Mouse (Mus musculus) liver, embryonic 15.5 days (tissue): ENCODE results near the gene Isyna1. TPM values are rescaled to one million over a fixed set of nuclear protein-coding genes. Genes with fewer than 3 reads are reported as not detected.

Source experiments
- ATAC-seq: fragments of 200-750 bp; cut with Nextera tagmentation; 2 replicates; pipeline ENCODE4 v1.8.0; 2017; ENCODE audit warnings: moderate number of reproducible peaks, mild to moderate bottlenecking, moderate library complexity; ENCODE audit not compliant: insufficient read depth
- H3K27ac ChIP-seq: fragments of 300-500 bp; sonication (generic); replicated peaks from 2 replicates; pipeline ENCODE4 v1.5.1; 2015; ENCODE audit warnings: mild to moderate bottlenecking, inconsistent platforms
- H3K27me3 ChIP-seq: fragments of 300-500 bp; sonication (generic); 2 replicates; pipeline ENCODE4 v1.6.1; 2015; ENCODE audit warnings: mild to moderate bottlenecking, inconsistent platforms
- H3K36me3 ChIP-seq: fragments of 300-500 bp; sonication (generic); replicated peaks from 2 replicates; pipeline ENCODE4 v1.6.1; 2015; ENCODE audit warnings: moderate library complexity, mild to moderate bottlenecking, inconsistent platforms
- H3K4me1 ChIP-seq: fragments of 300-500 bp; sonication (generic); replicated peaks from 2 replicates; pipeline ENCODE4 v1.6.1; 2015; ENCODE audit warnings: inconsistent platforms
- H3K4me2 ChIP-seq: fragments of 300-500 bp; sonication (generic); 2 replicates; pipeline ENCODE4 v1.6.1; 2015; ENCODE audit warnings: moderate library complexity, mild to moderate bottlenecking, inconsistent platforms
- H3K4me3 ChIP-seq: fragments of 300-500 bp; sonication (generic); replicated peaks from 2 replicates; pipeline ENCODE4 v1.5.1; 2015; ENCODE audit warnings: mild to moderate bottlenecking, inconsistent platforms
- H3K9ac ChIP-seq: fragments of 300-500 bp; sonication (generic); 2 replicates; pipeline ENCODE4 v1.6.1; 2015; ENCODE audit warnings: moderate library complexity, mild to moderate bottlenecking, inconsistent platforms
- H3K9me3 ChIP-seq: fragments of 300-500 bp; sonication (generic); replicated peaks from 2 replicates; pipeline ENCODE4 v1.6.1; 2016; ENCODE audit warnings: inconsistent platforms
- WGBS: fragments of 180-500 bp; shearing (Covaris S2); methylation state at CpG from one replicate; pipeline ENCODE4 v1.1.7; 2015; ENCODE audit warnings: mixed read lengths; ENCODE audit not compliant: insufficient replicate concordance; 5-methylcytosine and 5-hydroxymethylcytosine counted together
- polyA plus RNA-seq: library from polyadenylated mRNA; unstranded; fragments of >200 nt; fragmentation: Nextera tagmentation; extraction: Ambion mirVana; gene quantifications from 2 replicates; pipeline ENCODE4 v1.2.1, GENCODE M21; 2015

Isyna1 gene
- polyA plus RNA-seq, 1 experiment from 2014 or later, result 43.2 TPM

GRCm38 (mm10) chr8:70596216-70596615, 2.0 kb downstream of the Isyna1 start:
- no peak overlapping the region for H3K9ac ChIP-seq
- WGBS, result 85% methylated on average over 18 of the region's 18 CpGs
- no peak overlapping the region for H3K4me3 ChIP-seq
- no peak overlapping the region; the same call in 1 of the 2 replicates for H3K4me2 ChIP-seq
- H3K36me3 ChIP-seq, result peaks cover 41% of the 10 kb centered on the region
- no peak for ATAC-seq
- no peak overlapping the region for H3K27ac ChIP-seq
- no peaks in the 10 kb centered on the region for H3K27me3 ChIP-seq
- peaks cover 94% of the 10 kb centered on the region for H3K4me1 ChIP-seq
- no peaks in the 10 kb centered on the region for H3K9me3 ChIP-seq

GRCm38 (mm10) chr8:70596775-70597416, 2.7 kb downstream of the Isyna1 start:
- Histone ChIP-seq H3K9me3 (no peaks in the 10 kb centered on the region), H3K27me3 (no peaks in the 10 kb centered on the region), H3K4me1 (peaks cover 98% of the 10 kb centered on the region), H3K36me3 (peaks cover 34% of the 10 kb centered on the region), H3K4me3 (no peak overlapping the region), H3K4me2 (no peak overlapping the region), H3K9ac (no peak overlapping the region), H3K27ac (no peak overlapping the region)
- no peak for ATAC-seq
- 80% methylated on average over 17 of the region's 17 CpGs for WGBS

- 65% methylated on average over 67 of the region's 68 CpGs for WGBS
- peaks cover 32% of the 10 kb centered on the region for H3K36me3 ChIP-seq
- H3K9ac ChIP-seq, result no peak overlapping the region
Observed at GRCm38 (mm10) chr8:70597417-70598272, 3.5 kb downstream of the Isyna1 start.

GRCm38 (mm10) chr8:70598283-70598682, 4.1 kb downstream of the Isyna1 start:
- ATAC-seq, result no peak
- H3K9me3 ChIP-seq, result no peaks in the 10 kb centered on the region
- peaks cover 37% of the 10 kb centered on the region for H3K36me3 ChIP-seq
- WGBS, result 36% methylated on average over 29 of the region's 29 CpGs
- no peak overlapping the region for H3K9ac ChIP-seq
- H3K4me3 ChIP-seq, result peak overlapping the region; percentile 32
- peaks cover 93% of the 10 kb centered on the region for H3K4me1 ChIP-seq
- no peaks in the 10 kb centered on the region for H3K27me3 ChIP-seq
- H3K4me2 ChIP-seq, result peak overlapping the region; percentile 61
- H3K27ac ChIP-seq, result no peak overlapping the region

More at GRCm38 (mm10) chr8:70597417-70598272, 3.5 kb downstream of the Isyna1 start:
- Histone ChIP-seq H3K27ac (no peak overlapping the region), H3K4me3 (peak overlapping the region; percentile 32), H3K4me2 (peak overlapping the region; percentile 61), H3K4me1 (peaks cover 97% of the 10 kb centered on the region), H3K9me3 (no peaks in the 10 kb centered on the region), H3K27me3 (no peaks in the 10 kb centered on the region)
- ATAC-seq, result no peak

- Histone ChIP-seq H3K4me1 (peaks cover 90% of the 10 kb centered on the region), H3K27me3 (no peaks in the 10 kb centered on the region), H3K4me3 (0 out of 2 replicates have a peak overlapping the region, but pooled peaks have one; percentile 32), H3K9ac (no peak overlapping the region), H3K27ac (no peak overlapping the region), H3K4me2 (peak overlapping the region; percentile 61), H3K9me3 (no peaks in the 10 kb centered on the region), H3K36me3 (peaks cover 37% of the 10 kb centered on the region)
- 59% methylated on average over 10 of the region's 10 CpGs for WGBS
- ATAC-seq, result no peak
Observed at GRCm38 (mm10) chr8:70598722-70599121, 4.5 kb downstream of the Isyna1 start.

GRCm38 (mm10) chr8:70599507-70600290, 5.5 kb downstream of the Isyna1 start:
- no peak for ATAC-seq
- Histone ChIP-seq H3K9ac (no peak overlapping the region), H3K36me3 (peaks cover 37% of the 10 kb centered on the region), H3K4me1 (peaks cover 88% of the 10 kb centered on the region), H3K4me3 (no peak overlapping the region), H3K4me2 (no peak overlapping the region), H3K9me3 (no peaks in the 10 kb centered on the region), H3K27ac (no peak overlapping the region), H3K27me3 (no peaks in the 10 kb centered on the region)
- WGBS, result 78% methylated on average over 12 of the region's 12 CpGs

- H3K36me3 ChIP-seq, result peaks cover 35% of the 10 kb centered on the region
- H3K4me3 ChIP-seq, result peak overlapping the region; percentile 24
- peak overlapping the region; percentile 42 for H3K27ac ChIP-seq
Observed at GRCm38 (mm10) chr8:70600473-70601270, 6.5 kb downstream of the Isyna1 start.

GRCm38 (mm10) chr8:70601271-70601649, 7.1 kb downstream of the Isyna1 start:
- H3K36me3 ChIP-seq, result peaks cover 29% of the 10 kb centered on the region
- H3K27ac ChIP-seq, result peak overlapping the region; percentile 42
- WGBS, result 3% methylated on average over 26 of the region's 26 CpGs
- ATAC-seq, result peak; percentile 58
- H3K4me2 ChIP-seq, result peak overlapping the region; percentile 56
- no peaks in the 10 kb centered on the region for H3K27me3 ChIP-seq
- H3K4me1 ChIP-seq, result peaks cover 80% of the 10 kb centered on the region
- peak overlapping the region; percentile 24 for H3K4me3 ChIP-seq
- no peak overlapping the region for H3K9ac ChIP-seq
- no peaks in the 10 kb centered on the region for H3K9me3 ChIP-seq

More at GRCm38 (mm10) chr8:70600473-70601270, 6.5 kb downstream of the Isyna1 start:
- Histone ChIP-seq H3K4me1 (peaks cover 80% of the 10 kb centered on the region), H3K9ac (peak overlapping the region; percentile 26; the same call in 1 of the 2 replicates), H3K27me3 (no peaks in the 10 kb centered on the region), H3K4me2 (peak overlapping the region; percentile 56), H3K9me3 (no peaks in the 10 kb centered on the region)
- 32% methylated on average over 10 of the region's 10 CpGs for WGBS
- no peak for ATAC-seq

- Histone ChIP-seq H3K4me2 (no peak overlapping the region), H3K27me3 (no peaks in the 10 kb centered on the region), H3K27ac (no peak overlapping the region), H3K4me3 (no peak overlapping the region), H3K36me3 (peaks cover 25% of the 10 kb centered on the region), H3K4me1 (peaks cover 82% of the 10 kb centered on the region), H3K9me3 (no peaks in the 10 kb centered on the region), H3K9ac (no peak overlapping the region)
- WGBS, result 77% methylated on average over 13 of the region's 13 CpGs
- no peak for ATAC-seq
Observed at GRCm38 (mm10) chr8:70602139-70602811, 8.1 kb downstream of the Isyna1 start.

- Histone ChIP-seq H3K9me3 (no peaks in the 10 kb centered on the region), H3K4me1 (peaks cover 82% of the 10 kb centered on the region), H3K4me3 (no peak overlapping the region), H3K4me2 (no peak overlapping the region), H3K9ac (no peak overlapping the region), H3K27me3 (peaks cover 12% of the 10 kb centered on the region), H3K36me3 (peaks cover 9% of the 10 kb centered on the region), H3K27ac (no peak overlapping the region)
- no peak for ATAC-seq
- WGBS, result 73% methylated on average over 7 of the region's 7 CpGs
Observed at GRCm38 (mm10) chr8:70604558-70604957, 10.4 kb downstream of the Isyna1 start.
